ENCODE assay signal across 29 mouse cellular contexts in genomic region chr7:133168928-133169327, GRCm38 (mm10). TPM values are rescaled to one million over a fixed set of nuclear protein-coding genes. Genes with fewer than 3 reads are reported as not detected.
"Had no signal": no experiment of that assay in that cellular context is flagged by ENCODE, and none has a peak within 500 bp of the region (broad histone marks: within the 10 kb centered on the region; RNA-seq: fewer than 3 reads in every experiment).

No protein-coding gene starts in this region.

- H3K9me3 ChIP-seq: limb, embryonic 10.5 days; limb, embryonic 12.5 days; limb, embryonic 13.5 days; limb, embryonic 15.5 days; liver, embryonic 12.5 days; liver, embryonic 13.5 days; liver, embryonic 15.5 days; lung, embryonic 15.5 days; midbrain, embryonic 10.5 days; midbrain, embryonic 12.5 days; midbrain, embryonic 13.5 days; midbrain, embryonic 15.5 days; neural tube, embryonic 12.5 days had no signal

- H3K4me2 ChIP-seq: limb, embryonic 12.5 days; limb, embryonic 13.5 days; limb, embryonic 15.5 days; liver, embryonic 11.5 days; liver, embryonic 12.5 days; liver, embryonic 13.5 days; liver, embryonic 15.5 days; lung, embryonic 14.5 days; lung, embryonic 15.5 days; midbrain, embryonic 11.5 days; midbrain, embryonic 12.5 days; midbrain, embryonic 13.5 days; midbrain, embryonic 15.5 days; neural tube, embryonic 12.5 days had no signal

- ATAC-seq: liver, embryonic 12.5 days; liver, postnatal 0 days; midbrain, embryonic 13.5 days; midbrain, embryonic 15.5 days; midbrain, embryonic 16.5 days had no signal

- H3K27me3 ChIP-seq: limb, embryonic 12.5 days; limb, embryonic 13.5 days; limb, embryonic 15.5 days; liver, embryonic 12.5 days; liver, embryonic 13.5 days; liver, embryonic 15.5 days; lung, embryonic 15.5 days; midbrain, embryonic 12.5 days; midbrain, embryonic 13.5 days; midbrain, embryonic 15.5 days; neural tube, embryonic 12.5 days had no signal

- H3K4me1 ChIP-seq: limb, embryonic 13.5 days; liver, embryonic 12.5 days; liver, embryonic 13.5 days; liver, embryonic 15.5 days; midbrain, embryonic 12.5 days; midbrain, embryonic 15.5 days; neural tube, embryonic 12.5 days had no signal

- H3K36me3 ChIP-seq: limb, embryonic 10.5 days; limb, embryonic 12.5 days; limb, embryonic 13.5 days; limb, embryonic 15.5 days; liver, embryonic 12.5 days; liver, embryonic 13.5 days; liver, embryonic 15.5 days; lung, embryonic 15.5 days; midbrain, embryonic 10.5 days; midbrain, embryonic 12.5 days; midbrain, embryonic 13.5 days; midbrain, embryonic 15.5 days; neural tube, embryonic 12.5 days had no signal

- H3K9ac ChIP-seq: limb, embryonic 12.5 days; limb, embryonic 13.5 days; limb, embryonic 15.5 days; liver, embryonic 12.5 days; liver, embryonic 13.5 days; liver, embryonic 14.5 days; liver, embryonic 15.5 days; liver, postnatal 0 days; lung, embryonic 14.5 days; lung, embryonic 15.5 days; midbrain, embryonic 12.5 days; midbrain, embryonic 13.5 days; midbrain, embryonic 15.5 days; neural tube, embryonic 12.5 days had no signal

- H3K27ac ChIP-seq: left cerebral cortex, adult 2 months; limb, embryonic 10.5 days; limb, embryonic 12.5 days; limb, embryonic 13.5 days; limb, embryonic 15.5 days; liver, embryonic 12.5 days; liver, embryonic 13.5 days; liver, embryonic 14.5 days; liver, embryonic 15.5 days; lung, embryonic 15.5 days; macrophage; midbrain, embryonic 10.5 days; midbrain, embryonic 12.5 days; midbrain, embryonic 13.5 days; midbrain, embryonic 15.5 days; neural tube, embryonic 12.5 days had no signal

- H3K4me3 ChIP-seq: left cerebral cortex, adult 2 months; limb, embryonic 10.5 days; limb, embryonic 12.5 days; limb, embryonic 13.5 days; limb, embryonic 15.5 days; liver, embryonic 12.5 days; liver, embryonic 13.5 days; liver, embryonic 15.5 days; lung, embryonic 15.5 days; megakaryocyte, embryonic 14.5 days; midbrain, embryonic 10.5 days; midbrain, embryonic 12.5 days; midbrain, embryonic 13.5 days; midbrain, embryonic 15.5 days; myocyte; neural tube, embryonic 12.5 days had no signal

- DNase-seq: liver; liver, embryonic 13.5 days; liver, postnatal 0 days; lung, embryonic 14.5 days; lung, postnatal 10 days; lung, postnatal 14 days; lung, postnatal 36 days; lung, postnatal 4 days; midbrain, embryonic 14.5 days had no signal

RNA-seq across cellular contexts. Expression of gene Fgfr2, which starts 45.8 kb away (rescaled TPM):
- polyA plus RNA-seq: macrophage had no signal
